Mouse (Mus musculus): ENCODE measurements around the gene AY358078. TPM values are rescaled to one million over a fixed set of nuclear protein-coding genes. Genes with fewer than 3 reads are reported as not detected.

AY358078 gene
- polyA plus RNA-seq, 1 experiment from 2014 or later = not detected

Small RNA genes lying within 50 kb of the gene (microRNA-seq; reads per million reads assigned to microRNA genes)
- not detected for gene Gm27375 (ENCODE audit: borderline number of aligned reads)

Other genes starting within 250 kb of the AY358078 start
- not detected in 2 replicates for gene Gm5622, start 247.3 kb upstream of the AY358078 start, polyA plus RNA-seq (2015; fragmentation: Nextera tagmentation; extraction: Ambion mirVana)
- gene Gm17175, start 226.0 kb upstream of the AY358078 start, polyA plus RNA-seq (2015; fragmentation: Nextera tagmentation; extraction: Ambion mirVana) = not detected in 2 replicates
- not detected in 2 replicates for gene Gm17174, start 207.9 kb upstream of the AY358078 start, polyA plus RNA-seq (2015; fragmentation: Nextera tagmentation; extraction: Ambion mirVana)
- not detected in 2 replicates for gene Gm17078, start 188.7 kb upstream of the AY358078 start, polyA plus RNA-seq (2015; fragmentation: Nextera tagmentation; extraction: Ambion mirVana)
- gene Gm4181, start 164.4 kb upstream of the AY358078 start, polyA plus RNA-seq (2015; fragmentation: Nextera tagmentation; extraction: Ambion mirVana) = not detected in 2 replicates
- gene Gm17079, start 104.6 kb upstream of the AY358078 start, polyA plus RNA-seq (2015; fragmentation: Nextera tagmentation; extraction: Ambion mirVana) = not detected in 2 replicates
- gene Gm5800, start 82.9 kb upstream of the AY358078 start, polyA plus RNA-seq (2015; fragmentation: Nextera tagmentation; extraction: Ambion mirVana) = not detected in 2 replicates
- not detected in 2 replicates for gene Ang4, start 26.5 kb upstream of the AY358078 start, polyA plus RNA-seq (2015; fragmentation: Nextera tagmentation; extraction: Ambion mirVana)
- gene Ear6, start 53.7 kb downstream of the AY358078 start, polyA plus RNA-seq (2015; fragmentation: Nextera tagmentation; extraction: Ambion mirVana) = not detected in 2 replicates
- gene Mettl17, start 84.8 kb downstream of the AY358078 start, polyA plus RNA-seq (2015; fragmentation: Nextera tagmentation; extraction: Ambion mirVana) = 44.1 and 50.7 TPM in 2 replicates
- 5.5 and 8.1 TPM in 2 replicates for gene Slc39a2, start 92.8 kb downstream of the AY358078 start, polyA plus RNA-seq (2015; fragmentation: Nextera tagmentation; extraction: Ambion mirVana)
- 79.3 and 98.2 TPM in 2 replicates for gene Ndrg2, start 114.1 kb downstream of the AY358078 start, polyA plus RNA-seq (2015; fragmentation: Nextera tagmentation; extraction: Ambion mirVana)
- gene Tppp2, start 118.4 kb downstream of the AY358078 start, polyA plus RNA-seq (2015; fragmentation: Nextera tagmentation; extraction: Ambion mirVana) = not detected in 2 replicates
- gene Rnase13, start 122.7 kb downstream of the AY358078 start, polyA plus RNA-seq (2015; fragmentation: Nextera tagmentation; extraction: Ambion mirVana) = not detected in 2 replicates
- 144 and 150 TPM in 2 replicates for gene Arhgef40, start 184.7 kb downstream of the AY358078 start, polyA plus RNA-seq (2015; fragmentation: Nextera tagmentation; extraction: Ambion mirVana)
- gene Tmem253, start 215.6 kb downstream of the AY358078 start, polyA plus RNA-seq (2015; fragmentation: Nextera tagmentation; extraction: Ambion mirVana) = 0.53 and 0.60 TPM in 2 replicates
- 33.7 and 33.8 TPM in 2 replicates for gene Zfp219, start 220.7 kb downstream of the AY358078 start, polyA plus RNA-seq (2015; fragmentation: Nextera tagmentation; extraction: Ambion mirVana)
- 0.19 TPM in 1 of 2 replicates, not detected in the other for gene Olfr221, start 242.4 kb downstream of the AY358078 start, polyA plus RNA-seq (2015; fragmentation: Nextera tagmentation; extraction: Ambion mirVana)